Mouse (Mus musculus) pancreas, adult 10 weeks (tissue): ENCODE measurements around the gene Scgb2b2. TPM values are rescaled to one million over a fixed set of nuclear protein-coding genes. Genes with fewer than 3 reads are reported as not detected.

ENCODE experiments used
- polyA plus RNA-seq: library from polyadenylated mRNA; stranded (reverse); fragments of 350-450 nt; fragmentation: Illumina TruSeq; extraction: RNeasy Lipid Tissue Mini Kit (QIAGEN cat#74804); gene quantifications from one replicate; pipeline ENCODE4 v1.2.3, GENCODE M21; 2015; ENCODE audit warnings: low read depth, low replicate concordance; ENCODE audit not compliant: insufficient read depth

Gene Scgb2b2
- not detected for polyA plus RNA-seq

GRCm38 (mm10) chr7:31290208-31290607 is at the start of gene Scgb2b2:
Gene Scgb2b2, plus strand, starts transcription at chr7:31290508.

GRCm38 (mm10) chr7:31291721-31292120 is 1.4 kb downstream of the Scgb2b2 start, which contains the start of gene Scgb1b2:
Gene Scgb1b2, minus strand, starts transcription at chr7:31291821.

Other genes with a start within 250 kb of the Scgb2b2 start
- gene Fxyd5, start 248.0 kb upstream of the Scgb2b2 start, polyA plus RNA-seq = 33.2 TPM
- gene Fxyd7, start 239.0 kb upstream of the Scgb2b2 start, polyA plus RNA-seq = 1.9 TPM
- 128 TPM for gene Fxyd1, start 233.3 kb upstream of the Scgb2b2 start, polyA plus RNA-seq
- gene Lgi4, start 231.2 kb upstream of the Scgb2b2 start, polyA plus RNA-seq = 2.7 TPM
- gene Fxyd3, start 213.8 kb upstream of the Scgb2b2 start, polyA plus RNA-seq = 60.2 TPM
- gene Hpn, start 175.2 kb upstream of the Scgb2b2 start, polyA plus RNA-seq = 44.6 TPM
- gene Scn1b, start 163.5 kb upstream of the Scgb2b2 start, polyA plus RNA-seq = 5.7 TPM
- gene Gramd1a, start 134.6 kb upstream of the Scgb2b2 start, polyA plus RNA-seq = 85.3 TPM
- gene Scgb1b2, start 1.3 kb downstream of the Scgb2b2 start, polyA plus RNA-seq = not detected
- gene Scgb2b3, start 71.6 kb downstream of the Scgb2b2 start, polyA plus RNA-seq = not detected
- gene Scgb1b3, start 85.1 kb downstream of the Scgb2b2 start, polyA plus RNA-seq = not detected